In genomic region chr16:7528963-7529362, GRCm38 (mm10) we compare ENCODE assay signal across 13 mouse cellular contexts.
DNase-seq lines count a peak whose midpoint lies in the region; ATAC-seq and TF ChIP-seq lines count a peak whose summit lies in the region.
"Had no signal": no experiment of that assay in that cellular context is flagged by ENCODE, and none has a peak within 500 bp of the region (broad histone marks: within the 10 kb centered on the region; RNA-seq: fewer than 3 reads in every experiment).

No protein-coding gene starts in this region.

- H3K27me3 ChIP-seq in forebrain, embryonic 11.5 days (ENCODE audit: control insufficient read depth, insufficient read depth, low read length): no peaks in the 10 kb centered on the region
- H3K27me3 ChIP-seq in forebrain, embryonic 10.5 days (ENCODE audit: poor library complexity, severe bottlenecking): no peaks in the 10 kb centered on the region; the same call in 1 of the 2 replicates
- H3K27me3 ChIP-seq in embryonic facial prominence, embryonic 15.5 days: no peaks in the 10 kb centered on the region
- H3K27me3 ChIP-seq in hindbrain, embryonic 16.5 days (replicated peaks; ENCODE audit: control insufficient read depth, insufficient read depth, low read length): no peaks in the 10 kb centered on the region
- H3K27me3 ChIP-seq in neural tube, embryonic 13.5 days: no peaks in the 10 kb centered on the region
- H3K27me3 ChIP-seq in stomach, postnatal 0 days (ENCODE audit: control insufficient read depth, insufficient read depth, low read length): no peaks in the 10 kb centered on the region
- H3K27me3 ChIP-seq: embryonic facial prominence, embryonic 12.5 days had no signal

- WGBS in forebrain, embryonic 11.5 days: 15% methylated on average over 5 of the region's 5 CpGs
- 22% methylated on average over 5 of the region's 5 CpGs for WGBS in forebrain, embryonic 10.5 days
- WGBS in embryonic facial prominence, embryonic 15.5 days: 16% methylated on average over 5 of the region's 5 CpGs
- WGBS in hindbrain, embryonic 16.5 days: 17% methylated on average over 5 of the region's 5 CpGs
- 14% methylated on average over 5 of the region's 5 CpGs for WGBS in neural tube, embryonic 13.5 days
- 43% methylated on average over 5 of the region's 5 CpGs for WGBS in stomach, postnatal 0 days

- no peaks in the 10 kb centered on the region for H3K9me3 ChIP-seq in forebrain, embryonic 11.5 days (ENCODE audit: control insufficient read depth, low read length)
- no peaks in the 10 kb centered on the region for H3K9me3 ChIP-seq in forebrain, embryonic 10.5 days
- no peaks in the 10 kb centered on the region for H3K9me3 ChIP-seq in embryonic facial prominence, embryonic 15.5 days (replicated peaks)
- no peaks in the 10 kb centered on the region for H3K9me3 ChIP-seq in hindbrain, embryonic 16.5 days (ENCODE audit: control insufficient read depth, low read length)
- H3K9me3 ChIP-seq in neural tube, embryonic 13.5 days: no peaks in the 10 kb centered on the region
- no peaks in the 10 kb centered on the region for H3K9me3 ChIP-seq in stomach, postnatal 0 days (ENCODE audit: control insufficient read depth, low read length)
- H3K9me3 ChIP-seq: embryonic facial prominence, embryonic 12.5 days had no signal

- H3K36me3 ChIP-seq in forebrain, embryonic 11.5 days (ENCODE audit: control insufficient read depth, insufficient read depth, low read length): no peaks in the 10 kb centered on the region
- H3K36me3 ChIP-seq in forebrain, embryonic 10.5 days (replicated peaks): no peaks in the 10 kb centered on the region
- no peaks in the 10 kb centered on the region for H3K36me3 ChIP-seq in embryonic facial prominence, embryonic 15.5 days
- H3K36me3 ChIP-seq in hindbrain, embryonic 16.5 days (ENCODE audit: control insufficient read depth, insufficient read depth, low read length): no peaks in the 10 kb centered on the region
- no peaks in the 10 kb centered on the region for H3K36me3 ChIP-seq in neural tube, embryonic 13.5 days
- H3K36me3 ChIP-seq in stomach, postnatal 0 days (ENCODE audit: control insufficient read depth, insufficient read depth, low read length): no peaks in the 10 kb centered on the region
- H3K36me3 ChIP-seq: embryonic facial prominence, embryonic 12.5 days had no signal

- ATAC-seq in forebrain, embryonic 11.5 days (replicated peaks; ENCODE audit: low FRiP score): 0 out of 2 replicates have a peak, but pooled peaks have one; percentile 44
- ATAC-seq in embryonic facial prominence, embryonic 15.5 days (ENCODE audit: insufficient number of reproducible peaks, low FRiP score, low TSS enrichment, low read depth): no peak
- ATAC-seq in hindbrain, embryonic 16.5 days: no peak
- ATAC-seq in neural tube, embryonic 13.5 days (ENCODE audit: low read depth): peak; percentile 61; the same call in 1 of the 2 replicates
- no peak for ATAC-seq in stomach, postnatal 0 days (ENCODE audit: low FRiP score, low TSS enrichment)

- no peak overlapping the region for H3K9ac ChIP-seq in forebrain, embryonic 11.5 days (ENCODE audit: low read length)
- no peak overlapping the region for H3K9ac ChIP-seq in embryonic facial prominence, embryonic 15.5 days
- H3K9ac ChIP-seq in hindbrain, embryonic 16.5 days (ENCODE audit: low read depth, low read length): no peak overlapping the region
- peak overlapping the region; percentile 55; the same call in 1 of the 2 replicates for H3K9ac ChIP-seq in neural tube, embryonic 13.5 days
- H3K9ac ChIP-seq in stomach, postnatal 0 days (ENCODE audit: low read length): no peak overlapping the region
- H3K9ac ChIP-seq: embryonic facial prominence, embryonic 12.5 days had no signal

- no peak for TF ChIP-seq EP300 in stomach, postnatal 0 days (optimal IDR thresholded peaks at IDR 0.05)

- no peak overlapping the region for H3K4me3 ChIP-seq in forebrain, embryonic 11.5 days (ENCODE audit: low read depth, low read length)
- no peak overlapping the region for H3K4me3 ChIP-seq in forebrain, embryonic 10.5 days
- H3K4me3 ChIP-seq in embryonic facial prominence, embryonic 15.5 days (replicated peaks): no peak overlapping the region
- H3K4me3 ChIP-seq in hindbrain, embryonic 16.5 days (ENCODE audit: low read length): no peak overlapping the region
- no peak overlapping the region for H3K4me3 ChIP-seq in neural tube, embryonic 13.5 days
- H3K4me3 ChIP-seq in stomach, postnatal 0 days (ENCODE audit: low read depth, low read length): no peak overlapping the region
- H3K4me3 ChIP-seq: embryonic facial prominence, embryonic 12.5 days had no signal

- no peak overlapping the region for H3K4me2 ChIP-seq in forebrain, embryonic 11.5 days (ENCODE audit: low read depth, low read length, severe bottlenecking)
- H3K4me2 ChIP-seq in embryonic facial prominence, embryonic 15.5 days (replicated peaks): no peak overlapping the region
- peak overlapping the region; percentile 19 for H3K4me2 ChIP-seq in hindbrain, embryonic 16.5 days (ENCODE audit: low read length)
- peak overlapping the region; percentile 32 for H3K4me2 ChIP-seq in neural tube, embryonic 13.5 days
- no peak overlapping the region for H3K4me2 ChIP-seq in stomach, postnatal 0 days (replicated peaks; ENCODE audit: low read depth)

- H3K27ac ChIP-seq in forebrain, embryonic 11.5 days (ENCODE audit: low read depth, low read length): no peak overlapping the region
- no peak overlapping the region for H3K27ac ChIP-seq in forebrain, embryonic 10.5 days
- H3K27ac ChIP-seq in embryonic facial prominence, embryonic 15.5 days (replicated peaks): 0 out of 2 replicates have a peak overlapping the region, but pooled peaks have one; percentile 63
- no peak overlapping the region; the same call in 1 of the 2 replicates for H3K27ac ChIP-seq in hindbrain, embryonic 16.5 days (ENCODE audit: low read depth, low read length)
- peak overlapping the region; percentile 90 for H3K27ac ChIP-seq in neural tube, embryonic 13.5 days (replicated peaks)
- no peak overlapping the region for H3K27ac ChIP-seq in stomach, postnatal 0 days (replicated peaks)
- H3K27ac ChIP-seq: embryonic facial prominence, embryonic 12.5 days had no signal

- H3K4me1 ChIP-seq in forebrain, embryonic 11.5 days (replicated peaks; ENCODE audit: control insufficient read depth, insufficient read depth, low read length): peaks cover 11% of the 10 kb centered on the region; the same call in 1 of the 2 replicates
- peaks cover 16% of the 10 kb centered on the region for H3K4me1 ChIP-seq in forebrain, embryonic 10.5 days
- 0 out of 2 replicates have a peak, but pooled peaks cover 8% of the 10 kb centered on the region for H3K4me1 ChIP-seq in embryonic facial prominence, embryonic 15.5 days
- H3K4me1 ChIP-seq in hindbrain, embryonic 16.5 days (ENCODE audit: control insufficient read depth, insufficient read depth, low read depth, low read length): peaks cover 9% of the 10 kb centered on the region
- H3K4me1 ChIP-seq in neural tube, embryonic 13.5 days (replicated peaks): peaks cover 33% of the 10 kb centered on the region
- no peaks in the 10 kb centered on the region for H3K4me1 ChIP-seq in stomach, postnatal 0 days (replicated peaks; ENCODE audit: control insufficient read depth, insufficient read depth)

- no peak for DNase-seq in forebrain, embryonic 11.5 days (ENCODE audit: low spot score)
- no peak for DNase-seq in forebrain, embryonic 10.5 days (ENCODE audit: extremely low spot score, low spot score)
- DNase-seq in stomach, postnatal 0 days (ENCODE audit: low spot score): no peak
- no peak for DNase-seq in adrenal gland, postnatal 25 days
- DNase-seq in kidney, adult 18-20 months: no peak
- DNase-seq: cerebellum, adult 2 months; kidney, postnatal 4 days; left cerebral cortex, postnatal 4 days; lung, adult 2 months had no signal

- no peak for TF ChIP-seq CTCF in stomach, postnatal 0 days (IDR thresholded peaks at IDR 0.05; ENCODE audit: low read depth)

Comparison
In these comparisons a context has a peak if more than half of its experiments do, and no peak if none do; other contexts are left out.
1. ATAC-seq: peak in forebrain, embryonic 11.5 days (single experiment) and neural tube, embryonic 13.5 days (single experiment); none in embryonic facial prominence, embryonic 15.5 days (single experiment), hindbrain, embryonic 16.5 days (single experiment) and stomach, postnatal 0 days (single experiment).
2. H3K27ac ChIP-seq: peak in embryonic facial prominence, embryonic 15.5 days (single experiment) and neural tube, embryonic 13.5 days (single experiment); none in forebrain, embryonic 11.5 days (single experiment), forebrain, embryonic 10.5 days (single experiment), hindbrain, embryonic 16.5 days (single experiment) and stomach, postnatal 0 days (single experiment).
3. H3K4me2 ChIP-seq: peak in hindbrain, embryonic 16.5 days (single experiment) and neural tube, embryonic 13.5 days (single experiment); none in forebrain, embryonic 11.5 days (single experiment), embryonic facial prominence, embryonic 15.5 days (single experiment) and stomach, postnatal 0 days (single experiment).